Mouse (Mus musculus): ENCODE data around the gene Inpp4a.

The Inpp4a gene

DNA sequence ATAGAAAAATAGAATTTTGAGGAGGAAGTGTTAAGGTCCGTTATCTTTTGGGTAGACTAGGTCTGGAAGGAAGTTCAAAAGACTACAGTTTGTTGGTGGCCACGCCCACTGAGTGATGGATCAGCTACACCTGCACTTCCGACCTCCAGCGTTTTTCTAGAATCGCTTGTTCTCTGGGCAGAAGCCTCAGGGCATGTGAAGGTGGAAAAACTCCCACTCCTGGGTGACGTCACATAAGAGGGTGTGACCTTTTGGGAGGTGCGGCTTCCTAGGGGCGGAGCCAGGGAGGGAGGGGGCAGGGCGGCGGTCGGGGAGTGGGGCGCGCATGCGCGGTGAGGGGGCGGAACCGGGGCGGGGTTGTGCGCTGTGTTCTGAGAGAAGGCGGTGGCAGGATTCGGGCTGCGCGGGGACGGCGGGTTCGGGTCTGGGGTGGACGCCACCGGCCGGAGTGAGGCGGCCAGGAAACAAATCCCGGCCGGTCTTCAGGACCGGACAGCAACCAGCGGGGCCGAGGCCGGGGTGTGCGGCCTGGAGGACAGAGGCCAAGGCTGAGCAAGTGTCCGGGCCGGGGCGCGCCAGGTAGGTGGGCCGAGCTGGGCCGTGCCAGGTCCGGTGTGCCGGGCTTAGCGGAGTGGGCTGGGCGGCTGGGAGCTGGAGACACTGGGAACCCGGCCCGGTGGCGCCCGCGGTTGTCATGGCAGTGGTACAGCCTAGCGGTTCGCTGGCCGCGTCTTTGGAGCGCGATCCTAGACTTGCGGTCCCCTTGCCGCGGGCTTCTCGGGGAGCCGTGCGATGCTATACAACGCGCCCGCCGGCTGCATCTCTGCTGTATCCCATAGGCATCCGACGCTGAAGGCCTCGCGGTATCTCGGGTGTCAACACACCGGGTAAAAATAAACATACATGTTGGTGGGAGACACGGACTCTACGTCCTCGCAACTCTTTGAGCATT is at the start of gene Inpp4a:
Gene Inpp4a (plus strand): TSS at position 326 of the 952 bp plus-strand sequence.
- peak; percentile 92 for DNase-seq

GRCm38 (mm10) chr1:37250643-37251310 is 48.9 kb upstream of the Inpp4a start:
- DNase-seq = peak; percentile 66

DNA sequence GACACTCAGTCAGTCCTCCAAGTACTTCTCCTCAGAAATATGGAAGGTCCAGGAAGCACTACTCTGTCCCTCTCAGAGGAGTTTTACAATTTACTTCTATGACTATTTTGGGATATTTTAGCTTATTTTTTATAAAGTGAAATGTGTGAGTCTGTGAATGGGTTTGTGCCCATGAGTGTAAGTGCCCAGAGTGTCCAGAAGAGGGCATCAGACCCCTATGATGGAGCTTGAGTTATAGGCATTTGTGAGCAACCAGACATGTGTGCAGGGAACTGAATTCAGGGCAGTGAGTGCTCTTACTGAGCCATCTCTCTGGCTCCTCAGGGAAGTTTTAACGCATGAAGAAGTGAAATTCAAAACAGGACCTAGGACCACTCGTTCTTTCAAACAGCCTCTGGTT is 41.2 kb upstream of the Inpp4a start:
- no peak for DNase-seq

DNA sequence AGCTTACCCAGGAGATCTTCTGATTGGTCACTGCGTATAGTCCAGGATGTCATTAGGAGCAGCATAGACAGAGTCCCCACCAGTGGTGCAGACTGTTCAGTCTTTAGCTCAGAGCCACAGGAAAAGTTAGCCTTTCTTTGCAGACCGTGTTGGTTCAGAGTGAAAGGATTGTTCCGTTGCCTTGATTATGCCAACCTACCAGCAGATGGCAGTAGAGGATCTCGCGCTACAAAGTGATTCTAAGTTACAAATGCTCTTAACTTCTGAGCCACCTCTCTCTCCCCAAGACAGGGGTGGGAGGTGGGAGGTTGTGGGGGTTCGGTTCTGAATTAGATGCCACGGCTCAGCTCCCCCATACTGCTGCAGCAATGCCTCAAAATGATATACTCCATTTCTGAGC is 27.2 kb upstream of the Inpp4a start:
- peak; percentile 33 for DNase-seq

GRCm38 (mm10) chr1:37286556-37286955 is 13.1 kb upstream of the Inpp4a start:
- no peak for DNase-seq

DNA sequence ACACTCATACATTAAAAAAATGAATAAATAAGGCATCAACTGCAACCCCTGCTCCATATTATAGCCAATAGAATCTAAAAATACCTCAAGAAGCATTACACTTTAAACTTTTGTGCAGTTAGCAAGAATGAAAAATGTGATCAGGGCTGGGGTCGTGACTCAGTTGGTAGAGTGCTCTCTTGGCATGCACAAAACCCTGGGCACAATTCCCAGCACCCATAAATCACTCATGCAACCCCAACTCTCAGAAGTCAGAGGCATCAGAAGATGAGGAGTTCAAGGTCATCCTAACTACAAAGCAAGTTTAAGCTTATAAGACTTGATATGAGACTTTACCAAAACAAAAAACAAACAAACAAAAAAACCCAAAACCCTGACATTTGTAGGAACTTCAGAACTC is 11.9 kb upstream of the Inpp4a start:
- DNase-seq = no peak

DNA sequence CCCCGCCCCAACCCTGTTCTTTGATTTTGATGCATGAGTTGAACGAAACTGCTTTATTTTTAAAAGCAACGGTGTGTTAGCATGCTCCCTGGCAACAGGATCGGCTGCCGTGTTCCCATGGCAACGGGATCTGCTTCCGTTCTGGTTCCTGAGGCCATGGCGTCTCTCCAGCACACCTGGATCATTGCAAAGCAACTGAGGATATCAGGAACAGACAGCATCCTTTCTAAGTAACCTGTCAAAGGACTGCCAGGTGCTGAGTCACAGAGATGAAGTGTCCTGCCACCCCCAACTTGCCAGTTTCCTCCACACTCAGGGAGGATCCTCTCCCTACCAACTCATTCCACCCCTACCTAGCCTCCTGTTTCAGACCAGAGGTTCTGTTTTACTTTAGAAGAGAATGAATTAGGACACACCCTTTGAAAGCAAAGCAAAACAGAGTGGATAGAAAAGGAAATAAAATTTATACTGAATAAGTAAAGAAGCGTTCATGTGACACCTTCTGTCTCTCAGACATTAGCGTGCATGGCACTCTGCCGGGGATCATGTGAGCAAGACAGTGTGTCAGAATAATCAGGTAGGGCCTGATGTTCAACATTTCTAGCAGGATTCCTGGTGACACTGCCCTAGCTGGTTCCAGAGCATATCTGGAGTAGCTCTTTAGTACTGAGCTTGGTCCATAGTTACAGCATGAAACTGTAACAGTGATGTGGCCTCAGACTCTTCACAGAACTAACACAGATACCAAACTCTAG is 11.3 kb upstream of the Inpp4a start:
- DNase-seq = no peak

DNA sequence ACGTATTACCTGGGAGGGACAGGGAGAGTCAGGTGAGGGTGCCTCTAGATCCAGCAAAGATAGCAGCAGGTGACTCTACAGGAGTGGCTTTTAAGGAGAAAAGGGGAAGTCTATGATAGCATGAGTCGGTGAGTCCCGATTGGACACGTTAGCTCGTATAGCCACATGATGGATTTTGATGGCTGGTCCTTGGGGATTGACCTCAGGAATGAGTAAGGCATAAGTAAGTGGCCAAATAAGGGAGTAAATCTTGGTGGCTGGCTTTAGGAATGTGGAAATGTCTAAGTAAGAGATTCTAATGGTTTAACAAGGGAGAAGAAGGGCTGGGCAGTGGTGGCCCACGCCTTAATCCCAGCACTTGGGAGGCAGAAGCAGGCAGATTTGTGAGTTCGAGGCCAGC is 10.7 kb upstream of the Inpp4a start:
- no peak for DNase-seq

GRCm38 (mm10) chr1:37296414-37296813 is 3.3 kb upstream of the Inpp4a start:
- DNase-seq = no peak

DNA sequence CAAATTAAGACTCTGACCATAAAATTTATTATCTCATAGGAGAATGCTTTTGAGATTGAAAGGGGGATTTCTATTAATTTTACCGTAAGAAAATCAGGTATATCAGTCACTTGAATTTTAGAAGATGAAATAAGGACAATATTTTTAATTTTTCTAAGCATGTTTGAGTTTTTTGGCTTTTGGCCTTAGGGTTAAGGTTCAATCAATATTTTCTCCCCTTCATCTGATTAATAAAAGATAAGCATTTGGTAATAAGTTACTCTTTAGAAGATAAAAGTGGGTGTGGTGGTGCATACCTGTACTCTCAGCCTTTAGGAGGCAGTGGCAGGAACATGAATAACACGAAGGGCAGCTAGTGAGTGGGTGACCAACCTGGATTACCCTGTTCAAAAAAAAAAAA is 761 bp upstream of the Inpp4a start:
- DNase-seq = no peak

DNA sequence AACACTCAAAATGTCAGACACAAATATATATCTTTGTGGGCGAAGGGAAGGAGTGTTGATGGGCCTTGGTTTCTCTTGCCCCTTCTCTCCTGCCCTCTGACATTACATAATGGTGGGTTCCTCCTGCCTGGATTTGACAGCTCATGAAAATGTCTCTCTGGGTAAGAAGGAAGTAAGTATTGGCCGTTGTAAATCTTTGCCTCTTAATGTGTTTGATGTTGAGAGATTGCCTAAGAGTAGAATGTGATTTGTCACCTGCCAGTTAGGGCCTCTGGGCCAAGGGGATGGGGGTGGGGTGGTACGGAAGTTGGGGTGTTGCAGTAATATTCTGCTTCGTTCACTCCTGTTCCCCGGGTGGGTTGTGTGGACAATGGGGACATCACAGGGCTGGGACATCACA is 985 bp downstream of the Inpp4a start:
- DNase-seq = no peak

DNA sequence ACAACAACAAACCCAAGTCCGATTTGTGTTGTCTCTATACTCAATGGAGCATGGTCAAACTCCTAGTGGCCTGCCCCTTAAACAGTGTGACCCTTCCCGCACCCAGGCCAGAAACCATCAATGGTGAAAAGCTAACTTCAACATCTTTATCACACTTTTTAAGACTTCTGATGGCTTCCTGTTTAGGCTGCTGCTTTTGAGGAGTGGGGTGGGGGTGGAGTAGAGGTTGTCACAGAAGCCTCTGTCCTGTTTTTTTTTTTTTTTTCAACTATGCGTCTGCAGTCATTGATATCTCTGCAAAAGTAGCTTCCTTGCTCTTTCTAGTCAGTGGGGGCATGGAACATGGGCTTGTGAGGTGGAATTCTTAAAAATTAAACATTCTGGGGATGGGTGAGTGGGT is 3.1 kb downstream of the Inpp4a start:
- no peak for DNase-seq

DNA sequence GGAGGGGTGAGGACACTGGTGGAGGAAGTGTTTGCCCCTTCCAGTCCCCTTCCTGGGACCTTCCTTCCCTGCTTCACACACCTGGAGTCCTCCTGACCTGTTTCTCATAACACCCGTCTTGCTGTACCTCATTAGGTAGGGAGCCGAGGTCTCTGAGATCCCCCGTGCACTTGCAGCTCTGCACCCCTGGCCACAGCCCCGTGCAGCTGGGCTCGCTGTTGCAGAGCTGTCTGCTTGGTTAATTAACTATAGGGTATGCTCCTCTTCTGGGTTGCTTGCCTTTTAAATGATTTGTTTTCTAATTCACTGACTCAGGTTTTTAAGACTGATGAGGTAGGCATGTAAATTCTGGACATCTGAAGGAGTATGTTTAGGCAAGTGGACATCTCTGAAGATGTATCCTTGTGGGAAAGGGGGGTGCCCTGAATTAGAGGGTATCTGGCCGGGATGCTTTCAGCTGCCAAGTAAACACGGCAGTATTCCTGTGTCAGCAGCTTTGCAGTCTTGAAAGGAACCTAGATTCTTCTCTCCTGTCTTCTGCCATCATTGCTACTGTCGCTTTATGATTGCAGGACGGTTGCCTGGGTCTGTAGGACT is 6.1 kb downstream of the Inpp4a start:
- no peak for DNase-seq

DNA sequence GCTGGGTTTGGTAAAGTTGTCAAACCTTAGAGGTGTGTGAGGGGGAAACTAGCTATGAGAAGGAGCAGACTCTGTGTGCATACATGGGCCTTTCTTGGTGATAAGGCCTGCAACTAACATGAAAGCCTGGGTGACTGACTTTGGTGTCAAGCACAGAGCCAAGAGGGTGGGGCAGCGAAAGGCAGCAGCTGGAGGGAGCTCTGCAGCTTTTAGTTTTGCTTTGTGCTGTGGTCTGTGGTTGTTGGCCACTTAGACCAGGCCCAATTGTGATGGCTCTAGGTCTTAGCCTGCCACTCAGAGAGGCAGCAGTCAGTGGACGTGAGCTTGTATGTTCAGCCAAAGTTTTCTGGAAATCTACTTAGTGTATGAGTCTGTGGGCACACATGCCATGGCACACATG is 7.9 kb downstream of the Inpp4a start:
- no peak for DNase-seq

DNA sequence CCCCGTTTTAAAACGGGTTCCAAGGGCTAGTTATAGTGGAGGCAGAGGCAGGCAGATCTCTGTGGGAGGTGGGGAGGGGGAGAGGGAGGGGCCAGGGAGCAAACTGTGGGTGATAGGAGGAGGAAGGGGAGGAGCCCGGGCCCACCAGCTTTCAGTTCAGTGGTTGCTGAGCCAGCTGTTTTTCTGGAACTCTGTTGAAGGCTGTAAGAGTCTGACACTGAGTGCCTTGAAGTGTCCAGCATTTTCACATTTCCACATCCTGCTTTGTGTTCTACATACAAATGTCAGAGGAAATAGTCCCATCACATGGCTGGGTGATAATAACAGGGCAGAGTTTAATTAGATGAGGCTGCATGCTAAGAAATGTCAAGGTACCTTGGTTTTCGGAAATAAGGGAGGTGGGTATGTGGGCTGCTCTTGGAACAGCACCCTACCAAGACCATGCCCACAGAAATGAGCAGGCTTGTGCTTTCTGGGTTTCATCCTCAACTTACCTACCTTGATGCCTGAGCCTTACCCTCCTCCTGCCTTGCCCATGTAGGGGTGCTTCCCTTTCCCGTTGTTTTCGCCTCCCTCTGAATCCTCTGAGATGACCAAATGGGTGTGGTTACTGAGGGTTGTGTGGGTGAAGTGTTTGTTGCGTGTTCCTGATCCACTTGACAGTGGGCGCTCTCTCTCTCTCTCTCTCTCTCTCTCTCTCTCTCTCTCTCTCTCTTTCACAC is 8.5 kb downstream of the Inpp4a start:
- no peak for DNase-seq

- no peak for DNase-seq
These were observed 9.1 kb downstream of the Inpp4a start for GRCm38 (mm10) chr1:37308743-37309100.

DNA sequence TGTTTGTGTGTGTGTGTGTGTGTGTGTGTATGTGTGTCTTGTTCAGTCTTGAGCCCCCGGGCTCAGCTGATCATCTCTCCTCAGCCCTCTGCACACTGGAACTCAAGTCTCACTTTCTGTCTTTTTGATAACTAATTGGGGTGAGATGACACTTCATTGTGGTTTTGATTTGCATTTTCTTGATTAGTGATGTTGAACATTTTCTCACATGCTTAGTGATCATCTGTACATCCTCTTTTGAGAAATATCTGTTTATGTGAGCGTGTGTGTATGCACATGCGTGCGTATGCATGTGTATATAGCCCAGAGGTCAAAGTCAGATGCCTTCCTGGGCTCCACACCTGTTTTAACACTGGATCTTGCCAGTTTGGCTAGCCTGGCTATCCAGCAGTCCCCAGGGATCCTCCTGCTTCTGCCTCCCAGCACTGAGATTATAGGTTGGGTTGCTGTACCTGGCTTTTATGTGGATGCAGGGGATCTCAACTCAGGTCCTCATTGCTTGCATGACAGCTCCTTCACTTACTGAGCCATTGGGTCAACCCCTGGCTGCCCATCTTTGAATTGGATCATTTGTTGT is 10.4 kb downstream of the Inpp4a start:
- no peak for DNase-seq

DNA sequence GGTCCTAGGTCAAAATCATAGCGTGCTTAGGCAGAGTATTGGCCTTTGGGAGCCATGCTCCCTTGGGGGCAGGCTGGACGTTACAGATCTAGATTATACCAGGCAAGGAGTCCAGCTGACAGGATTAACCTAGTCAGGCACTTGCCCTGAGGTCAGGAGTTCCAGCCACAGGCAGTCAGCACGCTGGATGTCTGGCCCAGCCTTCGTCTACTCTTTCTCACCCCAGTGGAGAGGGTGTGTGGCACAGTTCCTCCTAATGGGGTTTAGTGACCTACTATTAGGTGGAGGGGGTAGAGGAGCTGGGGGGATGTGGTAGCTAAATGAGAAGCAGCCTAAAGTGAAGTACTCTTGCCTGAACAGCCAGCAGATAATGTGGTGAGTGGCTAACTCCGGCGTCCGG is 14.7 kb downstream of the Inpp4a start:
- DNase-seq = no peak

DNA sequence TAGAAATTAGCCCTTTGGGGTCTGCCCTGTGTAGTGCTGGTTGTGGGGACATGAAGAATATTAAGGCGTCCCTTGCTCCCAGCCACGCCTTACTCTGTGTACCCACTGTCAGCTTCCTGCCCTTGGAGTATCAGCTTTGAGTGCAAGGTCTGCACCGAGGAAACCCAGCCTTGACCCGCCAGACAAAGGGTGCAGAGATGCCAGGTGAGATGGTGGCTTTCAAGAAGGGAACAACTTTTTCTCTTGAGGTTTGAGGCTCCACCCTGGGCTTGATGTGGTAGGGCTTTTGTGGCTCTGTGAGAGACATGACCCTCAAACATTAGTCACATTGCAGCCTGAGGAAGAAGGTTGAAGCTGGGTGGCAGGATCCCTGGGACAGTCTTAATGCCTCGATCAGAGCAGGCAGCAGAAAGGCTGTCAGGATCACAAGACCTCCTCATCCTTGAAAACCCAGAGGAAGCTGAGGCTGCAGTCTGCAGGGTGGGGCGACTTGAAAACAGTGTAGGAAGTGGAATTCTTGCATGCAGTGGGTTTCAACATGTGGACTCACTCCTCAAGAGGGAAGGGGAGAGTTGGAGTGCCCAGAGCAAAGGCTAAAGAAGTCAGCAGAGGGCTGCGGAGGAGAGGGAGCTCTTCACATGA is 18.1 kb downstream of the Inpp4a start:
- DNase-seq = no peak

GRCm38 (mm10) chr1:37318558-37318957 is 18.9 kb downstream of the Inpp4a start:
- no peak for DNase-seq

- no peak for DNase-seq
These were observed 23.0 kb downstream of the Inpp4a start for GRCm38 (mm10) chr1:37322690-37323089.

GRCm38 (mm10) chr1:37323208-37323607 is 23.5 kb downstream of the Inpp4a start:
- peak; percentile 54 for DNase-seq

Measured in cerebellum, adult 11-12 months (tissue).